Mouse (Mus musculus) small intestine, adult 2 months (tissue): ENCODE measurements around the gene Kxd1.

Experiments used
- CTCF ChIP-seq: fragments of 200-500 bp; IDR thresholded peaks from 2 replicates; pipeline ENCODE4 v1.5.1; 2012; ENCODE audit warnings: low read depth, mild to moderate bottlenecking, control low read depth, inconsistent platforms, low read length, moderate library complexity, mixed read lengths; ENCODE audit not compliant: insufficient replicate concordance, insufficient read length; ENCODE audit errors: extremely low read depth
- POLR2A ChIP-seq: fragments of 200-500 bp; IDR thresholded peaks from 2 replicates; pipeline ENCODE4 v1.6.1; 2012; ENCODE audit warnings: low read depth, mild to moderate bottlenecking, control low read depth, inconsistent platforms, low read length, moderate library complexity

DNA sequence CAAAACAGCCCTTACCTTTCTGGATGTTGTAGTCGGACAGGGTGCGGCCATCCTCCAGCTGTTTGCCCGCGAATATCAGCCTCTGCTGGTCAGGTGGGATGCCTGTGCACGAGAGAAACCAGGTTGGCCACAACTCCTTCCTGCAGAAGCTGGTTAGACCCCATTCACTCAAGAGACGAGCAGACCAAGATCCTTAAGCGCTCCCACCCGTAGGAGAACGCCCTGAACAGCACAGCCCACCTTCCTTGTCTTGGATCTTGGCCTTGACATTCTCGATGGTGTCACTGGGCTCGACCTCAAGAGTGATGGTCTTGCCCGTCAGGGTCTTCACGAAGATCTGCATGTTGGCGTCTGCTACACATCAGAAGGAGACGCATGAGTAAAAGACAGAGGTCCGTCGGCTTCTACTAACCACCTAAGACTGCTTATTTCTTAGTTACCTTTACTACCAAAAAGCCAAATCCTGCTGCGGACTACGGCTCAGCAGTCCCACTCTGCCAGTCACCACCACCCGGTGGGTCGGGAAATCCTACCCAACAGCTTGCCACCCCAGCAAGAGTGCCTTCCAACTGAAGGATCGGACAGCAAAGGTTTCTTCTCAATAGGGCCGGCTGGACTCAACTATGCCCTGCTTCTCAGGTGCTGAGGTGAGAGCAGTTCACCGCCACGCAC, 18.3 kb downstream of the Kxd1 start:
- no peak for TF ChIP-seq POLR2A
- no peak for TF ChIP-seq CTCF
